In genomic region chr17:46649811-46650210, GRCm38 (mm10) we compare ENCODE assay signal across 8 mouse cellular contexts. TPM values are rescaled to one million over a fixed set of nuclear protein-coding genes. Genes with fewer than 3 reads are reported as not detected.
A peak's percentile ranks its signal among the peaks of the same experiment; 100 is the strongest.
DNase-seq lines count a peak whose midpoint lies in the region; ATAC-seq and TF ChIP-seq lines count a peak whose summit lies in the region.

No protein-coding gene starts in this region.

- H3K27ac ChIP-seq in testis, adult 2 months (ENCODE audit: control insufficient read depth, insufficient read depth, low read depth, low read length), result peak overlapping the region; percentile 52
- H3K27ac ChIP-seq in limb, embryonic 13.5 days, result peak overlapping the region; percentile 98
- H3K27ac ChIP-seq in stomach, embryonic 15.5 days, result peak overlapping the region; percentile 96

- no peaks in the 10 kb centered on the region for H3K9me3 ChIP-seq in limb, embryonic 13.5 days
- H3K9me3 ChIP-seq in stomach, embryonic 15.5 days, result no peaks in the 10 kb centered on the region

- H3K4me3 ChIP-seq in testis, adult 2 months (ENCODE audit: control insufficient read depth, low read depth, low read length), result peak overlapping the region; percentile 82
- H3K4me3 ChIP-seq in limb, embryonic 13.5 days, result peak overlapping the region; percentile 80
- peak overlapping the region; percentile 67 for H3K4me3 ChIP-seq in stomach, embryonic 15.5 days (replicated peaks)

- peak overlapping the region; percentile 94 for H3K4me2 ChIP-seq in limb, embryonic 13.5 days (replicated peaks)
- peak overlapping the region; percentile 70 for H3K4me2 ChIP-seq in stomach, embryonic 15.5 days

- 30% methylated on average over 15 of the region's 15 CpGs for WGBS in limb, embryonic 13.5 days
- WGBS in stomach, embryonic 15.5 days, result 27% methylated on average over 15 of the region's 15 CpGs

- no peak for TF ChIP-seq POLR2A in testis, adult 2 months (IDR thresholded peaks at IDR 0.05; ENCODE audit: control insufficient read depth, low read depth, low read length)

- H3K36me3 ChIP-seq in testis, adult 2 months (ENCODE audit: control insufficient read depth, insufficient read depth, low read length), result no peaks in the 10 kb centered on the region
- peaks cover 47% of the 10 kb centered on the region for H3K36me3 ChIP-seq in limb, embryonic 13.5 days
- H3K36me3 ChIP-seq in stomach, embryonic 15.5 days, result peaks cover 23% of the 10 kb centered on the region

- peak; percentile 43 for DNase-seq in adrenal gland, postnatal 10 days
- DNase-seq in adrenal gland, postnatal 4 days (ENCODE audit: low spot score in 2 of 2), result no peak
- DNase-seq in testis, postnatal 14 days (ENCODE audit: low spot score), result no peak
- DNase-seq in embryo, embryonic 9.5 days (ENCODE audit: extremely low spot score), result no peak
- no peak for DNase-seq in right cerebral cortex, adult 2 months (ENCODE audit: low spot score in 2 of 2)

- no peaks in the 10 kb centered on the region for H3K27me3 ChIP-seq in testis, adult 2 months (ENCODE audit: control insufficient read depth, insufficient read depth, low read length)
- H3K27me3 ChIP-seq in limb, embryonic 13.5 days, result no peaks in the 10 kb centered on the region
- H3K27me3 ChIP-seq in stomach, embryonic 15.5 days (replicated peaks), result no peaks in the 10 kb centered on the region

- H3K4me1 ChIP-seq in testis, adult 2 months (ENCODE audit: control insufficient read depth, insufficient read depth, low read length), result peaks cover 23% of the 10 kb centered on the region
- peaks cover 47% of the 10 kb centered on the region for H3K4me1 ChIP-seq in limb, embryonic 13.5 days
- peaks cover 39% of the 10 kb centered on the region for H3K4me1 ChIP-seq in stomach, embryonic 15.5 days

- ATAC-seq in limb, embryonic 13.5 days (ENCODE audit: low FRiP score, low read depth), result no peak
- ATAC-seq in stomach, embryonic 15.5 days (ENCODE audit: insufficient read depth, low FRiP score, low read depth), result no peak

- no peak for TF ChIP-seq CTCF in testis, adult 2 months (IDR thresholded peaks at IDR 0.05; ENCODE audit: control insufficient read depth, insufficient read depth, insufficient replicate concordance, low read depth, low read length)

- H3K9ac ChIP-seq in limb, embryonic 13.5 days, result peak overlapping the region; percentile 95
- no peak overlapping the region; the same call in 1 of the 2 replicates for H3K9ac ChIP-seq in stomach, embryonic 15.5 days

RNA-seq across cellular contexts. Expression of gene Cul7, which starts 0.3 kb away (rescaled TPM):
- total RNA-seq in adrenal gland, postnatal 10 days (2021), result 10 to 100 TPM; 48.5 to 61.7 TPM
- total RNA-seq in adrenal gland, postnatal 4 days (2021), result 10 to 100 TPM; 88.3 to 97.5 TPM
- 6.7 and 7.6 TPM in 2 replicates for polyA plus RNA-seq in testis, adult 2 months (2012; rRNA removed)
- polyA plus RNA-seq in limb, embryonic 13.5 days (2015; fragmentation: Nextera tagmentation; extraction: Ambion mirVana), result 63.2 and 66.0 TPM in 2 replicates
- 42.9 and 49.5 TPM in 2 replicates for polyA plus RNA-seq in stomach, embryonic 15.5 days (2015; fragmentation: Nextera tagmentation; extraction: Ambion mirVana)

RNA-seq across cellular contexts. Expression of gene Mrpl2, which starts 3.8 kb away (rescaled TPM):
- 100 to 1,000 TPM; 142 to 147 TPM for total RNA-seq in adrenal gland, postnatal 10 days (2021)
- 100 to 1,000 TPM; 109 to 135 TPM for total RNA-seq in adrenal gland, postnatal 4 days (2021)
- 25.5 and 33.7 TPM in 2 replicates for polyA plus RNA-seq in testis, adult 2 months (2012; rRNA removed)
- polyA plus RNA-seq in limb, embryonic 13.5 days (2015; fragmentation: Nextera tagmentation; extraction: Ambion mirVana), result 104 and 106 TPM in 2 replicates
- 112 and 126 TPM in 2 replicates for polyA plus RNA-seq in stomach, embryonic 15.5 days (2015; fragmentation: Nextera tagmentation; extraction: Ambion mirVana)

RNA-seq across cellular contexts. Expression of gene Klc4, which starts 4.0 kb away (rescaled TPM):
- total RNA-seq in adrenal gland, postnatal 10 days (2021), result 10 to 100 TPM; 31.9 to 34.9 TPM
- total RNA-seq in adrenal gland, postnatal 4 days (2021), result 10 to 100 TPM; 33.5 to 34.3 TPM
- 20.7 and 22.7 TPM in 2 replicates for polyA plus RNA-seq in testis, adult 2 months (2012; rRNA removed)
- polyA plus RNA-seq in limb, embryonic 13.5 days (2015; fragmentation: Nextera tagmentation; extraction: Ambion mirVana), result 26.4 and 26.5 TPM in 2 replicates
- polyA plus RNA-seq in stomach, embryonic 15.5 days (2015; fragmentation: Nextera tagmentation; extraction: Ambion mirVana), result 38.4 and 41.4 TPM in 2 replicates

RNA-seq across cellular contexts. Expression of gene Ptk7, which starts 20.5 kb away (rescaled TPM):
- 10 to 100 TPM; 19.6 to 21.4 TPM for total RNA-seq in adrenal gland, postnatal 10 days (2021)
- 10 to 100 TPM; 42.2 to 54.1 TPM for total RNA-seq in adrenal gland, postnatal 4 days (2021)
- polyA plus RNA-seq in testis, adult 2 months (2012; rRNA removed), result 3.1 and 3.2 TPM in 2 replicates
- polyA plus RNA-seq in limb, embryonic 13.5 days (2015; fragmentation: Nextera tagmentation; extraction: Ambion mirVana), result 128 and 138 TPM in 2 replicates
- polyA plus RNA-seq in stomach, embryonic 15.5 days (2015; fragmentation: Nextera tagmentation; extraction: Ambion mirVana), result 87.6 and 89.8 TPM in 2 replicates

RNA-seq across cellular contexts. Expression of gene Rrp36, which starts 24.3 kb away (rescaled TPM):
- total RNA-seq in adrenal gland, postnatal 10 days (2021), result 10 to 100 TPM; 24.0 to 27.1 TPM
- total RNA-seq in adrenal gland, postnatal 4 days (2021), result 10 to 100 TPM; 25.2 to 26.9 TPM
- polyA plus RNA-seq in testis, adult 2 months (2012; rRNA removed), result 11.2 and 12.5 TPM in 2 replicates
- polyA plus RNA-seq in limb, embryonic 13.5 days (2015; fragmentation: Nextera tagmentation; extraction: Ambion mirVana), result 67.6 and 73.9 TPM in 2 replicates
- polyA plus RNA-seq in stomach, embryonic 15.5 days (2015; fragmentation: Nextera tagmentation; extraction: Ambion mirVana), result 53.2 and 57.2 TPM in 2 replicates
